Mouse (Mus musculus): Measurements from ENCODE around the gene Psmc3ip.

DNA sequence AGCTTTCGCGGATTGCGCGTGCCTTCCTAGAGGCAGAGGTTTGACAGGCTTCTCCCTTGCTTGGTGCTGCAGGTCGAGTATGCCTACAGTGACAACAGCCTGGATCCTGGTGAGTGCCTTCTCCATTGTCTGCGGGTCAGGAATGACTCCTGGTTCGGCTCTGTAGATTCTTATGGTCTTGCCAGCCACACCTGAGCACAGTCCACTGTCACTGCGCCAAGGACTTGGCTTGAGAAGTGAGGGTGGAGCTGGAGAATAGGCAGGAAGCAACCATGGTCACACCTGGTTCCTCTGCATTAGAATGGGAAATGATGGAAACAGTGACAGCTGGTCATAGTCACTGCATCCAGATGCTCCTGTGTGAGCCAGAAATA, 7.6 kb downstream of the Psmc3ip start:
- TF ChIP-seq CTCF (IDR thresholded peaks at IDR 0.05) (no peak), EP300 (IDR thresholded peaks at IDR 0.05) (no peak)

Data from lung, postnatal 0 days (tissue).